Mouse (Mus musculus): ENCODE measurements at regions not wholly inside any gene's neighbourhood (a gene's known extent, or its start where the extent isn't known, plus 50 kb on each side); places are given as distances from the start of the nearest gene placed in this dataset.
A peak's percentile ranks its signal among the peaks of the same experiment; 100 is the strongest.

DNA sequence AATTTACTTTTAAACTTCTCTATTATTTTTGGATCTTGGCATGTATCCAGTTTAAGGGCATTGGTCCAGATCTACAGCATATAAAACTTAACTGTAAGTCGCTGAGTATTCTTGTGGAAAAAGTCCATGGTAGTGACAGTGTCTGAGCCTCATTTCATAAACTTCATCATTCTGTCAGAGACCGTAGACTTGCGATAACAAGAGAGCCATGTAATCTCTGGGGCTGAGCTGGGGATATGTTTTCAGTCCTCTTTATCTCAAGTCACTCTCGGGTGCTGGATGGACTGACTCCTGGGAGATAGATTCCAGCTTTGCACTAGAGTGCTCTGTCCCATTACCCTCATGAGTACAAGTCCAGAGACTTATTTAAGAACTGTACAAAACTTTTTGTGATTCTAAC lies 362.0 kb downstream of the Fat4 start:
- DNase-seq: no peak

GRCm38 (mm10) chr3:39249224-39249892 lies 362.6 kb downstream of the Fat4 start:
- peak; percentile 27 to 29 for DNase-seq

DNA sequence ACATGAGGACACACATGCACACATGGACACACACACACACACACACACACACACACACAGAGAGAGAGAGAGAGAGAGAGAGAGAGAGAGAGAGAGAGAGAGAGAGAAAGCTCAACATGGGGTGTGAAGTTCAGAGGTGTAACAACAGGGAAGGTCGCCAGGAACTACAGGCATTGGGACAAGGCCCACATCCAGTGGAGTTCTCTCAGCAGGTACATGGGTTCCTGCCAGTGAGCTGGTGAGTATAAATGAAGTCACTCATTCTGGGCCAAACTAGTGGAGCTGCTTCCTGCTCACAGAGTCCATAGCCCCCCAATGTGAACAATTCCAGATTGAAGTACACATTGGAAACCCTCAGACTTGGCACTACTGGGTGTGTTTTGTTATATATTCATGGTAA lies 366.3 kb downstream of the Fat4 start:
- DNase-seq: peak; percentile 89 to 98

GRCm38 (mm10) chr3:39264671-39265430 lies 378.1 kb downstream of the Fat4 start:
- peak; percentile 50 to 70 for DNase-seq

DNA sequence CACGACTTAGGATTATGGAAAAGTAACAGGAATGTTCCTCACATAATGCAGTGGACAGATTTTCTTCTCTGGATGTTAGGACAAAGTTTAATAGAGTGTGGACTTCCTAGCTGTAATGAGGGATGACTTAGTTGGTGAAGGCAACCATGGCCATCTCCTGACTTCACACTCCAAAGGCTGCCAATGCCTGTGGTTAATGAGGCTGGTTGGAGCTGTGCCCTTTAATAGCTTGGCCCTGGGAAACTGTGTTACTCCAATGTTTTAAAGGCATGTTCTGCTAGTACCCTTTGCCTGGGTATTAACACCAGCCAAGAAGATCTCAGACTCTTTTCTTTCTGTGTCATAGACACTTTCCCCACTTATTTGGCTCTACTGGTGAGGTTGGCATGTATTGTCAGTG lies 378.9 kb downstream of the Fat4 start:
- peak; percentile 67 to 87 for DNase-seq

DNA sequence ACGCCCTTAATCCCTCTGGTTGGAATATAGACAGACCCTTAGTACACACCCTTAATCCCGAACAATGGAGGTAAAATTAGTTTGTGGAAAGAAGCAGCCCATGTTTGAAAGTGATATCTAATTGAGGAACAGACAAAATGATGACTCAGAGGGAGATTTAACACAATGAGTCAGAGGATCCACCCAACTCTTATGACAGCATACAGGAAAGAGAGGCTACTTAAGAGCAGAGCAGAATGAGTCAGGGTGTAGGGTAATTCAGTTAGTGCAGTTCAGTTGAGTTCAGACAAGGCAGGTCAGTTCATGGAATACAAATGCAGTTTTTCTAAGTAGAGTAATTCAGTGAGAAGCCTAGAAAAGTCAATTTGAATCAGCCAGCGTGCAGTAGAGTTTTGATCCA lies 382.6 kb downstream of the Fat4 start:
- no peak for DNase-seq

GRCm38 (mm10) chr3:39272616-39273015 lies 385.9 kb downstream of the Fat4 start:
- no peak for DNase-seq

DNA sequence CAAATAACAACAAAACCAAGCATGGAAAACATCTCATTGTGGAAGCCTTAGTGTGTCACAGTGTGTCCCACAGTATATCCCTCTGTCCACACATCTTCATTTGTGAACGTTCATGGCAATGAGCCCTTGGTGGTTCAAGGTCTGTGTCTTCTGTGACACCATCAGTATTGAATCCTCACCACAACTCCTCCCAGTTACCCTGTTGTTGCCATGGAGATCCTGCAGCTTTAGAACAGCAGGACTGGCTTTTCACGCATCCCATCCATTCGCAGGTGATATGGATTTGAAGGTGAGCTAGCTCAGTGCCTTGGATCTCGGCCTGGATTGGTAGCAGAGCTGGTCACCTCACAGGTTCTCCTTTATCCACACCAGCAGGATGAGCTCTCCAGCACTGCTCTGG lies 390.2 kb downstream of the Fat4 start:
- DNase-seq: no peak

- DNase-seq: no peak
These were observed 390.6 kb downstream of the Fat4 start for GRCm38 (mm10) chr3:39277310-39277709.

- DNase-seq: no peak
These were observed 408.5 kb downstream of the Fat4 start for GRCm38 (mm10) chr3:39295255-39295654.

- no peak for DNase-seq
These were observed 409.5 kb downstream of the Fat4 start for GRCm38 (mm10) chr3:39296257-39296656.

GRCm38 (mm10) chr3:39309487-39309886 lies 422.7 kb downstream of the Fat4 start:
- no peak for DNase-seq

GRCm38 (mm10) chr3:39313563-39313962 lies 426.8 kb downstream of the Fat4 start:
- no peak for DNase-seq

DNA sequence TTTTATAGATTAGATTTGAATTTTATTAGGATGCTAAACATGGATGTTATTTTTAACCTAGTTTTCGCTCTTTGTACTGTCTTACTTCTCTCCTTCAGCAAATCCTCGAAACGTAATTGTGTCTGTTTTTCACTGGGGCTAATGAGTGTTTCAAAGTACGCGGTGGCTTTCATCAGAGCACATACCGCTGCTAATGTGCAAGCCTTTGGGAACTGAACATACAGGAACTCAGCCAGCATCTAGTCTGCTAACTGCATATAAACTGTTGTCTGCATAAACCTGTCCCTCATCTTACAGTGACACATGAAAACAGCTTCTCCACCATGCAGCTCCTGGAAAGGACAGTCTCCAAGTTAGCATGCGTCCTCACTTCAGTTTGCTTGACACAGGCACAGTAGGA lies 434.1 kb downstream of the Fat4 start:
- peak in 1 of 2 experiments; percentile 5 for DNase-seq

DNA sequence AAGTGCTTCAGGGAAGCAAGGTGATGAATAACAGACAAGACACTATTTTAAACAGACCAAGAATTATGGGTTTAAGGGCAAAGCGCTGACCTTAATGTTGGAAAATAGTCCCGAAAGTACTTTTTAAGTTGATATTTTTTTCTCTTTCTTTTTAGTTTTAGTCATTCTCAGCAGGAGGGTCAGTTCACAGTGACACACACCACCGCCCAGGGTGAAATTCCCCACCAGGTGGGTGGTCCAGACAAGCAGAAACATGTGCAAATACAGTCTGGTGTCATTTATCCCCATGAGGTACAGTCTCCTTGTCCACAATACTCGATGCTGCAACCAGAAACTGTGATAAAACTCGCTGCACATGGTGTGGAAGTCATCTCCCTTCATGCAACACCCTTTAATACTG lies 435.5 kb downstream of the Fat4 start:
- no peak for DNase-seq

DNA sequence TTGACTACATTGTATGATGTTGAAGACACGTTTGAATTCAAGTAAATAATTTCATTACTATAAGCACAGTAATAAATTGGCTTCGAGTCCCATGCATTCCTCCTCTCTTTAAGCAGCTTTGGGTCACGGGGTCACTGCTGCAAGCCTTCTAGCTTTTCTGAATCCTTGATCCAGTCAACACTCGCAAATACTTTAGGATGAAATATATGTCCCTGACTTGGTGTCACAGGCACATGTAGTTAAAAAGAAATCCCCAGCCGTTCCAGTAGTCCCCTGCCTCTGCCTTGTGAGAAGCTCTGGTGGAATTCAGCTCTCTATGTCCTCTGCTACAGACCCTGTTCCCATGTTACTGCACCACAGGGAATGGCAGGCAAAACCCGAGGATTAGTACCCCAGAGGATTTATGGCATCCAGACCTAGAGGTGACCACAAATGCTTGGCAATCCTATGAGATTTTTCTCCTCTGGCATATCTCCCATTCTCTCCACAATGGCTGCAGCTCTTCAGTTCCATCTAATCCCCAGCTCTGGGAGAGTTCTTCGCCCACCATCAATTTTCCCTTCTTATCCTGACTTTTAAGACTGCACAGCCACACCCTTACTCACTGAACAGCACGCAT lies 449.0 kb downstream of the Fat4 start:
- DNase-seq: no peak

GRCm38 (mm10) chr3:39341161-39341687 lies 454.5 kb downstream of the Fat4 start:
- no peak for DNase-seq

DNA sequence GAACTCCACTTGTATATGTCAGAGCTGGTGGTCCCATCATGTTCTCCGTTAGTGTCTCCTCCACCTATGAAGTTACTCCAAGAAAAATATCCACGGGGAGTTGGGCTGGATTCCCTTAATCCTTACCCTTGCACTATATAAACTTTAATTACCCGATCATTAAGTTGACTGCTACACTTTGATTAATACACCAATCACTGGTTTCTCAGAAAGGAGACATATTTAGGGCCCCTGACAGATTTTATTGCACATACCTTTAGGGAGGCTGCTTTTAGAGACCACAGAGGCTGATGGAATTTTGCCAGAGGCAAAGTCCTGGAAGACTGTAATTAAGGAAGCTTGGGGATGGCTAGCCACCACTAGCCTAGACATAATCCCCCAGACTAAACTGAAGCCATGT lies 457.3 kb downstream of the Fat4 start:
- DNase-seq: no peak

DNA sequence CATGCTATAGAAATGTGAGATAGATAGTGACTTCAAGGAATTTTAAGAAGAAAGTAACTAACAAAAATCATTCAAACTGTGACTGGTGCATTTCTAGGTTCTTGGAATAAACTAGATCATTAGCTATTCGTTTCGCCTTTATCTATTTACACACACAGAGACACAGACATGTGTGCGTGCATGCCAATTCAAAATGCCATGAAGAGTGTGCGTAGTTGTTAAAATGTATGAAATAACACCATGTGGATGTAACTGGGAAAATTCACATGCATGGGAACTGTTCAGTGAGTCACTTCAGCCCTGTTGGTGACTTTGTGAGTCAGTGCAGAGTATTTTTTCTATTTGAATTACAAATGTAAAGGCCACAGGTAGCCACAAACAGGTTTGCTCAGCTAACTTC lies 460.8 kb downstream of the Fat4 start:
- DNase-seq: no peak

DNA sequence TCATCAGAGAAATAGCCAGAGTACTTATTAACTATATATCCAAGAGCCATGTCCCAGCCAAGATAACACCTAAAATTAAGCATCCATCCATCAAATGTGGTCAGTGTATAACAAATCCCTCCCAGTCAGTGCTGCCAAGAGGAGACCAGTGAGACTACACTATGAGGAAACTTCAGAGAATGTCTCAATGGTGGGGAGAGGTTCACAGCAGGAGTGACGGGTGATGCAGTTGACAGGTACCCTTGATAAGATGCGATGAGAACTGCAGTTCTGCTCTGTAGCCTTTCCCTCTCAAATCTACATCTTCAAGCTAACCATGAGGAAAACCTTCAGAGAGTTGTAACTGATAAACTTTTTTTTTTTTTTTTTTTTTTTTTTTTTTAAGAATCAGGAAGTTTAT lies 470.3 kb downstream of the Fat4 start:
- DNase-seq: no peak

- no peak for DNase-seq
These were observed 473.5 kb downstream of the Fat4 start for GRCm38 (mm10) chr3:39360278-39360677.

GRCm38 (mm10) chr3:39370926-39371325 lies 484.2 kb downstream of the Fat4 start:
- DNase-seq: no peak

GRCm38 (mm10) chr3:39372426-39372950 lies 485.7 kb downstream of the Fat4 start:
- DNase-seq: peak; percentile 13 to 42

DNA sequence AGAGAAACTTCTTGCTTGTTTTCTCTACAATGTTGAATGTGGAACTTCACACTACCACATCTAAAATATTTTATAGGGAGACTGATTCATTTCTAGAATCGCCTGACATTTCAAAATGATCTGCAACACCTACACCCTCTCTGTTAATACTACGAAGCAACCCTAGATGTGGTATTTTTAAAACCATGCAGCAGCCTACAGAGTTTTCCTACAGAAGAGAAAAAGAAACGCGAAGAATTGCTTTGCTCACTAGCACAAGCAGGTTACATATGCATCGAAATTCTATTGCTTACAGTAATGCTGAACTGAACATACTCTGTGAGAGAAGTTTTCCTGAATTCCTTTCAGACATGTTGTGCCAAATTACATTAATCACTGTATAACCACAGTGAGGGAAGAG lies 488.7 kb downstream of the Fat4 start:
- DNase-seq: no peak
